Mouse (Mus musculus) urinary bladder, adult 2 months (tissue): ENCODE measurements around the gene Mrpl22. TPM values are rescaled to one million over a fixed set of nuclear protein-coding genes. Genes with fewer than 3 reads are reported as not detected.
"Not testable (repeated sequence)": the region's sequence is repeated elsewhere in the genome, so short reads cannot be mapped to it uniquely, and the experiment has no call there.

ENCODE experiments used
- DNase-seq: peaks from one replicate; pipeline ENCODE4 v3.0.0; 2022; ENCODE audit warnings: low spot score
- polyA plus RNA-seq: library from polyadenylated mRNA; depleted of rRNA; stranded (reverse); fragments of >200 nt; gene quantifications from 2 replicates; pipeline ENCODE4 v1.2.3, GENCODE M21; 2012; rRNA removed

Gene Mrpl22
- polyA plus RNA-seq, 1 experiment = 66.3 TPM

DNA sequence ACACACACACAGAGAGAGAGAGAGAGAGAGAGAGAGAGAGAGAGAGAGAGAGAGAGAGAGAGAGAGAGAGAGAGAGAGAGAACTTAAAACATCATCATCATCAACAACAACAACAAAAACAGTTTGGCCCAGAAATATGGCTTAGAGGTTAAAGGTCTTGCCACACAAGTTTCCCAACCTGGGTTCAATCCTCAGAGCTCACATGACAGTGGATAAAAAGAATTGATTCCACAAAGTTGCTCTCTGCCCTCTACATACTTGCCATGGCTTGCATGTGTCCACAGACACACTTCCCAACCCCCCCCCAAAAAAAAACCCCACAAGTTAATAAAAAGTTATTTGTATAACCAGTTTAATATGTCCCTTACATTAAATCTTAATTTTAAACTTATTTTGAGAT is 55.0 kb downstream of the Mrpl22 start:
- no peak for DNase-seq

DNA sequence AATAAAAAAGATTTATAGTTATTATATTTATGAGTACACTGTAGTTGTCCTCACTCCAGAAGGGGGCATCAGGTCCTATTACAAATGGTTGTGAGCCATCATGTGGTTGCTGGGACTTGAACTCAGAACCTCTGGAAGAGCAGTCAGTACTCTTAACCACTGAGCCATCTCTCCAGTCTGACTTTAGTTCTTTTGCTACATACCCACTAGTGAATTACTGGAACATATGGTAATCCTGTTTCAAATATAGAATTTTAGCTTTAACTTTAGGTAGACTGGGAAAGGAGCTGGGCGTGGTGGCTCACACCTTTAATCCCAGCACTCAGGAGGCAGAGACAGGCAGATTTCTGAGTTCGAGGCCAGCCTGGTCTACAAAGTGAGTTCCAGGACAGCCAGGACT is 56.6 kb downstream of the Mrpl22 start:
- DNase-seq = not testable (repeated sequence)

Other genes with a start within 250 kb of the Mrpl22 start
- 31.1 and 42.6 TPM in 2 replicates for gene Larp1, start 162.6 kb upstream of the Mrpl22 start, polyA plus RNA-seq
- gene Gm12248, start 78.5 kb upstream of the Mrpl22 start, polyA plus RNA-seq = not detected in 2 replicates
- gene Cnot8, start 67.5 kb upstream of the Mrpl22 start, polyA plus RNA-seq = 68.3 and 78.0 TPM in 2 replicates
- gene Gemin5, start 3.1 kb upstream of the Mrpl22 start, polyA plus RNA-seq = 6.6 and 7.1 TPM in 2 replicates
- gene Igtp, start 27.9 kb downstream of the Mrpl22 start, polyA plus RNA-seq = 23.8 and 57.1 TPM in 2 replicates
- 22.1 and 54.2 TPM in 2 replicates for gene Irgm2, start 28.0 kb downstream of the Mrpl22 start, polyA plus RNA-seq
- 0.04 TPM in 1 of 2 replicates, not detected in the other for gene 4930438A08Rik, start 103.1 kb downstream of the Mrpl22 start, polyA plus RNA-seq
- 30.9 and 46.0 TPM in 2 replicates for gene Zfp692, start 135.4 kb downstream of the Mrpl22 start, polyA plus RNA-seq
- 43.2 and 48.6 TPM in 2 replicates for gene Zfp672, start 158.7 kb downstream of the Mrpl22 start, polyA plus RNA-seq
- 22.0 and 23.9 TPM in 2 replicates for gene Sh3bp5l, start 159.1 kb downstream of the Mrpl22 start, polyA plus RNA-seq
- 1.8 TPM in 2 replicates for gene Lypd8, start 207.4 kb downstream of the Mrpl22 start, polyA plus RNA-seq
- 0.07 TPM in 1 of 2 replicates, not detected in the other for gene 1810065E05Rik, start 249.4 kb downstream of the Mrpl22 start, polyA plus RNA-seq